Mouse (Mus musculus): ENCODE results near the gene Spice1.

GRCm38 (mm10) chr16:44365522-44365921, 18.6 kb downstream of the Spice1 start:
- TF ChIP-seq CTCF (IDR thresholded peaks at IDR 0.05; ENCODE audit: low read depth) (no peak), EP300 (IDR thresholded peaks at IDR 0.05; ENCODE audit: low read depth) (no peak)

Measured in heart, postnatal 0 days (tissue).